Mouse (Mus musculus): ENCODE results near the gene Ccdc42. TPM values are rescaled to one million over a fixed set of nuclear protein-coding genes. Genes with fewer than 3 reads are reported as not detected.

The Ccdc42 gene
- polyA plus RNA-seq, 1 experiment, result not detected

DNA sequence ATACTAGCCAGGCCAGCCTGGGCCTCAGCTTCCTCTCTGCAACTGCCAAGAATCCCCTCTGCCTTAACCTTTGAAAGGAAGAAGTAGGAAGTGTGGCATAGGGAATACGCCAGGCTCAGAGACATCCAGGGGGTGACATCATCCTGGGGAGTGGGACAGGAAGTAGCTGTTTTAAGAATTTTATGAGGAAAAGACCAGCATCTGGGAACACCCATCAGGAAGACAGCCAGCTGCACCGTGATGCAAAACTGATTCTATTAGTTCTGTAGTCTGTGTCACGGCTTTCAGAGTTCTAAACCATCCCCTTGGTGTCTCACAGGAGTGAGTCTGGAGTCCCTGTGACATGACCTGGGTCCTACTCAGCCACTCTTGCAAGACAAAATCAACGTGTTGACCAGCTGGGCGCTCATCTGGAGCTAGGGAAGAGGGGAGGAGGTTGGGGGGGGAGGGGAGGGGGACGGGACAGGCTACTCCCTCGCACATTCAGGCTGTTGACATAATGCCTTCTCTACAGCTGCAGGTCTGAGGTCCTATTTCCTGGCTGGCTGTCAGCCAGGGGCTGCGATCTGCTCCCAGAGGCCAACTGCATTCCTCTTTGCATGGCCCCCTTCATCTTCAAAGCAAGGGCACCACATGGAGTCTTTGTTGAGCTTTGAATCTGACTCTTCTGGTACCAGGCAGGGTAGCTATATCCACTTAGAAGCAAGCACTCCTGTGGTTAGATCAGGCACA is 15.5 kb downstream of the Ccdc42 start:
- Histone ChIP-seq H3K4me3 (ENCODE audit: insufficient read depth, low read depth, low read length) (no peak overlapping the region), H3K27ac (replicated peaks; ENCODE audit: low read depth, low read length) (no peak overlapping the region), H3K4me1 (ENCODE audit: control insufficient read depth, insufficient read depth, insufficient read length, low read length) (no peaks in the 10 kb centered on the region)

DNA sequence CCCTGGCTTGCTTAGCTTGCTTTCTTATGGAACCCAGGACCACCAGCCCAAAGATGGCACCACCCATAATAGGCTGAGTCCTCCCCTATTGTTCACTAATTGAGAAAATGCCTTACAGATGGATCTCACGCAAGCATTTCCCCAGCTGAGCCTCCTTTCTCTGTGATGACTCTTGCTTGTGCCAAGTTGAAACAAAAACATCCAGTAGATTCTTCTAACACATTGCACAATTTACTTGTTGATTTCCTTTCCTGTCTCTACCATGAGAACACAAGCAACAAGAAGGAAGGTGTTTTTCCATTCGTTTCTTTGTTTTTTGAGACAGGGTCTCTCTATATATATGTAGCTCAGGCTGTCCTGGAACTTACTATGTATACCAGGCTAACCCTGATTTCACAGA is 20.2 kb downstream of the Ccdc42 start:
- H3K4me3 ChIP-seq (ENCODE audit: insufficient read depth, low read depth, low read length), result no peak overlapping the region

DNA sequence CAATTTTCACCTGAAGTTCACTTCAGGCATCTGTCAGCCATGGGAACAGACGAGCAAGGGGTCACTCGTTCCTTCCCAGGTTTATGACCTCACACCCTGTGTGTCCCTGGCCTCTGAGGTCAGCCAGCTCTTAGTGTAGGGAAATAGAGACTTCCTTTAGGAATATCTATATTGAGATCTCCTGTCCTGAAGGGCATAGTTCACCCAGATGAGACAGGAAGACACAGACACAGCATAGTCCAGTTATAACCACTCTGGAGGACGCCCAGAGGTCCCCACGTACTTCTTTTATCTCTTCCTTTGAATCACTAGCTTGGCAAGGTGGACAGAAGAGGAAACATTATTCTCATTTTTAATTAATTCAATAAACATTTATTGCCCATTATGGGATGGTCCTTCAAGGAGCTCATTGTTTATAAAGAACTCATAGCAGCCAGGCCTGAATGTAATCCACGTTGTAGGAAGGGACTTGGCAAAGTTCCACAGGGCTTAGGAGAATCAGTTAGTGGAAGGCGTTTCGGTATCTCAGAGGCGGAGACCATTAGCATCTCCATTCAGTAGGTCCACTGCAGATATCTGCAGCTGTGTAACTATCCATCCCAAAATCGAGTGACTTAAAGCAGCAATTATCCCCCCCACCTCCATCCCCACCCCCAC is 23.2 kb downstream of the Ccdc42 start:
- H3K4me3 ChIP-seq (ENCODE audit: insufficient read depth, low read depth, low read length), result no peak overlapping the region
- no peak overlapping the region for H3K27ac ChIP-seq (replicated peaks; ENCODE audit: low read depth, low read length)
- no peaks in the 10 kb centered on the region for H3K4me1 ChIP-seq (ENCODE audit: control insufficient read depth, insufficient read depth, insufficient read length, low read length)

More for the DNA sequence above, 20.2 kb downstream of the Ccdc42 start:
- H3K4me1 ChIP-seq (ENCODE audit: control insufficient read depth, insufficient read depth, insufficient read length, low read length), result no peaks in the 10 kb centered on the region
- no peak overlapping the region for H3K27ac ChIP-seq (replicated peaks; ENCODE audit: low read depth, low read length)

DNA sequence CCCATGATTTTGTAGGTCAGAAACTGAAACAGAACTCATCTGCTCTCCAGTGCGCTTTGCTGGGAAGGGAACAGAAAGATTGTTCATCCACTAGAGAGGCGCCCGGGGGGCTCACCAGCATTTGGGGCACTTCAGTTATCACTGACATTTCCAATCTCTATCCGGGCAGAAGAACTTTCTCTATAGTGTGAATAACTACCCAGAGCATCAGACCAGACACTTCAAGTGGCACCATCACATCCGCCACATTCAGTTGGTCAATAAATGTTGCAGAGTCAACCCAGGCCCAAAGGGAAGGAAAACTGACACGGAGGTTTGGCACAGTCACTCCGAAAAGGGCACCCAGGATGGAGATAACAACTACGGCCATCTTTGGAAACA is 23.7 kb downstream of the Ccdc42 start:
- Histone ChIP-seq H3K4me1 (ENCODE audit: control insufficient read depth, insufficient read depth, insufficient read length, low read length) (no peaks in the 10 kb centered on the region), H3K27ac (replicated peaks; ENCODE audit: low read depth, low read length) (no peak overlapping the region), H3K4me3 (ENCODE audit: insufficient read depth, low read depth, low read length) (no peak overlapping the region)

DNA sequence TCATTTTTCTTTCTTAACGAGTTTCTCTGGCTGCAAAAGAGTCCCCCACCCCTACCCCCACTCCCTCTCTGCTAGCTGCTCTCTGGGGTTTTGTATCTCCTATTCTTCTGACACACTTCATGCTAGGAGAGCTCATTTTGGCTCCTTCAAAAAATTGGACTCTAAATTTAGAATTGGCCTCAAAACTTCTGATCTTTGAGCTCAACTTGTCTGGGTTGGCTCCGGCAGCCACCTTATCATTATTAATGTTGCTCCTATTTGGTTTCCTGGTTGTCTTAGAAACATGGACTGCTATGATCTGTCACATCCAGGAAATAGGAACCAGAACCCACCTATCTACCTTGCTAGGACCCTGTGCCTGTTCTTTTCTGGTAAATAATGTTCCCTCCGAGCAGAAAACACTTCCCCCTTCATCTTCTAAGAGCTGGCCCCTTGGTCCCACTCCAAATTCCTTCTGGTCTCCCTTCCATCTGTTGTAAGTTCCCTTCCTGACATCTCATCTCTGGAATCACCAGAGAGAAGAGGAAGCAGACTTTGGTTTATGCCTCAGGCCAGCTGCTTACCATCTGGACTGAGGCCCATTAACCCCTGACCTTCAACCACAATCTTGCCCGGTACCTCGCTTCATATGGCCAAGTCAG is 26.4 kb downstream of the Ccdc42 start:
- H3K4me1 ChIP-seq (ENCODE audit: control insufficient read depth, insufficient read depth, insufficient read length, low read length), result no peaks in the 10 kb centered on the region
- H3K4me3 ChIP-seq (ENCODE audit: insufficient read depth, low read depth, low read length), result no peak overlapping the region
- no peak overlapping the region for H3K27ac ChIP-seq (replicated peaks; ENCODE audit: low read depth, low read length)

DNA sequence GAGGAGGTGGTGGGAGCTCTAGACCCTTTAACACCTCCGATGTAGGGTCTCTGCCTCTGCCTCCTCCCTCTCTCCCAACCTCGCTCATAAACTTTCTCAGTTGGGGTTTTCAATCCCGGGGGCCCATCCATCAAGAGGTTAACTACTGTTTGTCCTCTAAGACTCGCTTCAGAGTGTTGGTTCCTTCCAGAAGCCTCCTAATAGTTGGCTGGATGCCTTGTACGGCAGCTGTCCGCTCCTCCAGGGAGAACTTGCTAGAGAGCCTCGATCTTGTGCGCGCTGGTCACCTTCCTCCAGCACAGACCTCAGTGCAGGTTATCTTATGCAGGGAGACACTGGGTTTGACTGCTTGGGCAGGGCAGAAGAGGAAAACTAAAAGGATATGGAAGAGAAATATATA is 35.9 kb downstream of the Ccdc42 start:
- H3K4me1 ChIP-seq (ENCODE audit: control insufficient read depth, insufficient read depth, insufficient read length, low read length), result no peaks in the 10 kb centered on the region
- no peak overlapping the region for H3K27ac ChIP-seq (replicated peaks; ENCODE audit: low read depth, low read length)
- no peak overlapping the region for H3K4me3 ChIP-seq (ENCODE audit: insufficient read depth, low read depth, low read length)

DNA sequence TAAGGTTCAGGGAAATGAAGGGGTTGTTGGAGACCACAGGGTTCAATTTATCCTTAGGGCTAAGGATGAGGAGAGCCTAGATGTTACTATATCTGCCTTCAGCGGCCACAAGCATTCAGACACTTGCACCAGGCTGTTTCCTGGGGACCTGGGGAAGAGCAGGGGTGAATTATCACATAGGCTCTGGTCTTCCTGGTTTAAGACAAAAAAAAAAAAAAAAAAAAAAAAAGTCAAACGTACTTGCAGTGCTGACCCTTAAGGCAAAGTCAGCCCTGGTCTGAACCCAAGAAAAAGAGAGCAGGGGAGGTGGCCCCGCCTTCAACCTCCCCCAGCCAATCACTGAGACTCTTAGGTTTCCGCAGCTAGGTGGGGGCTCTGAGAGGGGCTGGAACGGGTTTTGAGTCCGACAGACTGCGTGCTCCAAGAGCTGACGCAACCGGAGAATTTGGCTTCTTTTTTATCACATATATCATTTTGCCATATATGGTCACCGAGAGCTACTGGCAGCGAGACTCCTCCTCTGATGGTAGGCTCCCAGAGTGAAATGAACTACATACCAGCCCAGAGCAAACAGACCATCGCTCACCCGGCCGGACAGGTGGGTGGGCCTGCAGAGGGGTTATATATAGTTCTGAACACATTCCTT is 36.5 kb downstream of the Ccdc42 start:
- Histone ChIP-seq H3K4me3 (ENCODE audit: insufficient read depth, low read depth, low read length) (no peak overlapping the region), H3K27ac (replicated peaks; ENCODE audit: low read depth, low read length) (no peak overlapping the region), H3K4me1 (ENCODE audit: control insufficient read depth, insufficient read depth, insufficient read length, low read length) (no peaks in the 10 kb centered on the region)

DNA sequence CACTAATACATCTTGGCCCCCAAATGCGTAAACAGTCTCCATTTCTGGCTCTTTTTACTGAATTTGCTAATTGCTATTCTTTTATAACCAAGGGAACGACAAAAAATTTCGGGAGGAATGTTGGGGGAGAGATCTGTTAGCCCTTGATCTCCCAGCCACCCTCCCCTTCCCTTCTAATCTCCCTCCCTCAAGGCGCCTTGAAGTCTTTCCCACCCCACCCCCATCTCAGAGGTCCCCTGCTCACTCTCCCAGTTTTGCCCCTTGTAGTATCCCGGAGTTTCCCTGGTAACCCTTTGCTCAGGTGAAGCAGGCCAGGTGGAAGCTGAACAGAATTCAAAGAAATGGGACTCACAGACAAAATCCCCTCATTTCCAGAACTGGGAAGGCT is 37.0 kb downstream of the Ccdc42 start:
- Histone ChIP-seq H3K27ac (replicated peaks; ENCODE audit: low read depth, low read length) (no peak overlapping the region), H3K4me1 (ENCODE audit: control insufficient read depth, insufficient read depth, insufficient read length, low read length) (no peaks in the 10 kb centered on the region), H3K4me3 (ENCODE audit: insufficient read depth, low read depth, low read length) (no peak overlapping the region)

DNA sequence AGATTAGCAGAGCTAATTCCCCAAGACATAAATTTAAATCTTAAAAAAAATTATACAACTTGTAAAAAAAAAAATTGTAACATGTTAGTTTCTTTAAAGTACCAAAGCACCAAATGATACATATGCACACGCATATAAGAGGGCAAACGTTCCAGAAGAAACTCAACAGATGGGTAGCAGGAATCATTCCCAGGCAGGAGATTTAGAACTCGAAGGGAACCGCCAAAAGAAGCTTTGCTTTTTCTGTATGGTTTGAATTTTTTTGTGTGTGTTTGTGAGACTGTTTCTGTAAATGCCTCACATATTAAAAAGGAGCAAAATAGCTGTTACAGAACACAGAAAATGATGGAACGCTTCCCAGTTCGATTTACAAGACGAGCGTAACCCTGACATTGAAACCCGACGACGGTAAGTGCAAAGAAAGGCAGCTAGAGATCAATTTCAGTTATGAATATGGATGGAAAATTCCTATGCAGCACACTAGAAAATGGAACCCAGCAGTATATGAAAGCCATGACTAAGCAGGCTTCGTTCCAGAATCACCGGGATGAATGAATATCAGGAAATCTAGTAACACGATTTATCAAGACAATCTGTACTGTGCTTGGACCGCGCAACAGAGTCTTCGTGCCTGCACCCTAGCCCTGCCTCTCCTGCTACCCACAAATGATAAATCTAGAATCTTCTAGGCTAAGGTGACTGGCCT is 44.9 kb downstream of the Ccdc42 start:
- no peak overlapping the region for H3K27ac ChIP-seq (replicated peaks; ENCODE audit: low read depth, low read length)
- no peak overlapping the region for H3K4me3 ChIP-seq (ENCODE audit: insufficient read depth, low read depth, low read length)
- no peaks in the 10 kb centered on the region for H3K4me1 ChIP-seq (ENCODE audit: control insufficient read depth, insufficient read depth, insufficient read length, low read length)

DNA sequence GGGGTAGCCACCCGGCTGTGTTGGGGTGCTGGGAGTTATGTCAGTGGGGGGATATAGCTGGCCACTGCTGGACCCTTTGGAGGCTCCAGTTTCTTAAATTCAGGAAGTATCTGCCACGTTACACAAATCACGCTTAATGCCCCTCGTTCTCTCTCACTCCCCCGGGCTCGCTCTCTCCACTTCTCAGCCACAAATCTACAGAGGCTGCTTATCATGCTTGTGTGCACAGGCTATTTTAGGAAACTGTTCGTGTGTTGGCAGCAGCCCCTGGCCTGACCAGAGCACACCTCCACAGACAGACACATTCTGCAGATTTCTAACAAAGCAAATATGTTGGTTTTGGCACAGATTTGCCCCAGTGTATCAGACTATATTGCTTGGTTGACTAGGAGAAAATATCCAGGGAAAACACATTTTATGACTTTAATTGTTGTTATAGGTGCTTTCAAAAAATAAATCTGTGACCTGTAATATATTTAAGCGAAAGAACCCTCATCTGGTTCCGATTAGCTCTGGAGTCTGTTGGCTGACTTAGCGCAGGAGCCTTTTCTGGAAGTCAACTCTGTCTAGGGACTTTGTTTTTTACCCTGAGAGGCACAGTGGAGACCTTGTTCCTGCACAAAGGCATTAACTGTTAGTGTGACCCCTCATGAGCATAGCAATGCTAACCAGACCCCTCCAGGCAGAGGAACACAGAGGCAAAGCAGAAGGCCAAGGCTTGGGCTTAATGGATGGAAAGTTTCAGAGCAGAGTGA is 51.2 kb downstream of the Ccdc42 start:
- H3K4me1 ChIP-seq (ENCODE audit: control insufficient read depth, insufficient read depth, insufficient read length, low read length), result no peaks in the 10 kb centered on the region
- no peak overlapping the region for H3K4me3 ChIP-seq (ENCODE audit: insufficient read depth, low read depth, low read length)
- no peak overlapping the region for H3K27ac ChIP-seq (replicated peaks; ENCODE audit: low read depth, low read length)

DNA sequence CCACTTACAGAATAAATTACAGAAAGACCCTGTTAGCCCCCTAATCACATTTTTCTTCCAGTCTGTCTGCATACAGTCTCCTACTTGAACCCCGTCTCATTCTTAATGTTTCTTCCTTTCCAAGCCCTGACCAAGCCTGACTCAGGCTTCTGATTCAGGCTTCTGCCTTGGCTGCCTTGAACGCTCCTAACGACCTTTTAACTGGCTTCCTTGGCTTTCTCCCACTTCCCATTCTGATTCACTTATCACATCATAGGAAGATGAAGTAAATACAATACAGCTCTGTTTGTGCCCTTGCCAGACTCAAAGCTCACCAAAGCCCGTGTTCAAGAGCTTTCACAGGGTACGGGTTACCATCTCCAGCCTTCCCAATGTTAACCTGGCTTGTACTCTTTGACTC is 54.5 kb downstream of the Ccdc42 start:
- Histone ChIP-seq H3K27ac (replicated peaks; ENCODE audit: low read depth, low read length) (no peak overlapping the region), H3K4me1 (ENCODE audit: control insufficient read depth, insufficient read depth, insufficient read length, low read length) (no peaks in the 10 kb centered on the region), H3K4me3 (ENCODE audit: insufficient read depth, low read depth, low read length) (no peak overlapping the region)

DNA sequence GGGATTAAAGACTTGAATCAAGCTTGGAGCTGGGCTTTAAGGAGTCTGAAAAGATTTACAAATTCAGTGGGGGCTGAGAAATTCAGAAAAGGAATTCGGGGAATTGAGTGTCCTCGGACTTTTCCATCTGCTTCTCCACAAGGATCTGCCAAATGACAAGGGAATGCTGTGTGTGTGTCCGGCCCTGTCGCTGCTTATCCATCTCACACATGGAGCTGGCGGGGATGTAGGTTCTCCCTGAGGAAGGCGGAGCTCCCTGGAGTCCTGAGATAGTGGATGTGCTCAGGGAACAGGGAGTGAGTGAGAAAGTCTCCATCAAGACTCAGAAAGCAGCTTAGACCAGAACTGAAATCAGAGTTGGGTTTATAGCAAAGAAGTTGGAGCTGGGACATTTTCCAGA is 58.0 kb downstream of the Ccdc42 start:
- no peak overlapping the region for H3K4me3 ChIP-seq (ENCODE audit: insufficient read depth, low read depth, low read length)
- H3K27ac ChIP-seq (replicated peaks; ENCODE audit: low read depth, low read length), result no peak overlapping the region
- no peaks in the 10 kb centered on the region for H3K4me1 ChIP-seq (ENCODE audit: control insufficient read depth, insufficient read depth, insufficient read length, low read length)
